Mouse (Mus musculus) neural tube, embryonic 13.5 days (tissue): ENCODE data around the gene Neurl1a. TPM values are rescaled to one million over a fixed set of nuclear protein-coding genes. Genes with fewer than 3 reads are reported as not detected.

Experiments used
- ATAC-seq: fragments of 200-750 bp; cut with Nextera tagmentation; 2 replicates; pipeline ENCODE4 v1.8.0; 2017; ENCODE audit warnings: low read depth, mild to moderate bottlenecking, moderate TSS enrichment, moderate library complexity
- H3K27ac ChIP-seq: fragments of 300-500 bp; sonication (generic); replicated peaks from 2 replicates; pipeline ENCODE4 v1.5.1; 2015; ENCODE audit warnings: moderate library complexity, mild to moderate bottlenecking, inconsistent platforms
- H3K27me3 ChIP-seq: fragments of 300-500 bp; sonication (generic); 2 replicates; pipeline ENCODE4 v1.6.1; 2015; ENCODE audit warnings: mild to moderate bottlenecking, inconsistent platforms
- H3K36me3 ChIP-seq: fragments of 300-500 bp; sonication (generic); 2 replicates; pipeline ENCODE4 v1.6.1; 2015; ENCODE audit warnings: mild to moderate bottlenecking, inconsistent platforms
- H3K4me1 ChIP-seq: fragments of 300-500 bp; sonication (generic); replicated peaks from 2 replicates; pipeline ENCODE4 v1.6.1; 2015; ENCODE audit warnings: inconsistent platforms
- H3K4me2 ChIP-seq: fragments of 300-500 bp; sonication (generic); 2 replicates; pipeline ENCODE4 v1.6.1; 2015; ENCODE audit warnings: inconsistent platforms, mild to moderate bottlenecking, moderate library complexity
- H3K4me3 ChIP-seq: fragments of 300-500 bp; sonication (generic); 2 replicates; pipeline ENCODE4 v1.5.1; 2015; ENCODE audit warnings: mild to moderate bottlenecking, inconsistent platforms
- H3K9ac ChIP-seq: fragments of 300-500 bp; sonication (generic); 2 replicates; pipeline ENCODE4 v1.6.1; 2015; ENCODE audit warnings: moderate library complexity, mild to moderate bottlenecking, inconsistent platforms
- H3K9me3 ChIP-seq: fragments of 300-500 bp; sonication (generic); 2 replicates; pipeline ENCODE4 v1.6.1; 2016; ENCODE audit warnings: inconsistent platforms
- WGBS: fragments of 180-500 bp; shearing (Covaris S2); methylation state at CpG from one replicate; pipeline ENCODE4 v1.1.7; 2015; 5-methylcytosine and 5-hydroxymethylcytosine counted together
- microRNA-seq: library from miRNA; unstranded; fragments of <30 nt; microRNA quantifications from one replicate; pipeline ENCODE4, GENCODE M21; 2016
- polyA plus RNA-seq: library from polyadenylated mRNA; unstranded; fragments of >200 nt; fragmentation: Nextera tagmentation; extraction: Ambion mirVana; gene quantifications from 2 replicates; pipeline ENCODE4 v1.2.1, GENCODE M21; 2015

Gene Neurl1a
- polyA plus RNA-seq, 1 experiment from 2014 or later = 7.6 TPM

DNA sequence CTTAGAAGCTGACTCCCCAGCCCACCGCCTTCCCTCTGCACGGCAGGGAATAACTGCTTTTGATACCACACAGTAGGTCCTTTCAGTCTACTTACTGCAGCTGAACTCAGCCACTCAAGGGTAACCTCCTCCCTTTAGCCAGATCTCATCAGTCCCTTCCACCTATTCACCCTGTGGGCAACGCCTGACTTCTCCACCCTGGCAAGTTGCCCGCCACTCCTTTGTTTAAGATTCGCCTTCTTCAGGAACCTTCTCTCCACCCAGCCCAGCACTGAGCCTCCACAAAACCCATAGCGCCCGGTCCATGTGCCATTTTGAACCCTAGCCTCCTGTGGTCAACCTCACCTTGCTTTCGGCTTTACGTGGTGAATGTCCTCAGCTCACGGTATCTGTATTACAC is 124.5 kb downstream of the Neurl1a start:
- Histone ChIP-seq H3K36me3 (no peaks in the 10 kb centered on the region), H3K27me3 (no peaks in the 10 kb centered on the region), H3K27ac (no peak overlapping the region), H3K9me3 (no peaks in the 10 kb centered on the region), H3K4me3 (no peak overlapping the region), H3K4me2 (no peak overlapping the region), H3K4me1 (peaks cover 47% of the 10 kb centered on the region), H3K9ac (no peak overlapping the region)
- no peak for ATAC-seq
- 88% methylated on average over 10 of the region's 10 CpGs for WGBS

DNA sequence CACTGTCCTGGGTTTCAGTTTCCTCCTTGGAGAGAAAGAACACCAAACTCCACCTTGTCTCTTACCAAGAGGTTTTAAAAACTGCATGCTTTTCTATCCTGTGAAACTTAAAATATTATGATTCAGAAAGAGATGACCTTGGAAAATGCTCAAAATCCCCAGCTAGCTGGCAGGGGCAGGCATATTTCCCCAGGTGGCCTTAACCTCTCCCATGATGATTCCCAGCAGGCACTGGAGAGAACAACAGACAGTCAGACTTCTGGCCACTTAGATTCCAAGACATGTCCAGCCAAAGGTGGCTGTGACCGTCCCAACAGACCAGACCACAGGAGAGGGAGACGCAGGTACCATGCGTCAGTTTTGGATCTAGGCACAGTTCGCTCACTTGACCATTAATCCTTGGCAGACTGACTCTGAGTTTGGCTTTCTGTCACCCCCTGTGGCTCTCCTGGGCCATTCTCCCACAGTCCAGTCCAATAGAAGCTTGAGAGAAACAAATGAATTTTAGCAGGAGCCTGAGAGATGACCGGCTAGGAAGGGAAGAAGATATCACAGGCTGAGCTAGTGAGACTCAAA is 125.6 kb downstream of the Neurl1a start:
- no peak for ATAC-seq
- WGBS = 86% methylated on average over 5 of the region's 5 CpGs
- Histone ChIP-seq H3K27me3 (no peaks in the 10 kb centered on the region), H3K4me2 (no peak overlapping the region), H3K9me3 (no peaks in the 10 kb centered on the region), H3K36me3 (no peaks in the 10 kb centered on the region), H3K9ac (no peak overlapping the region), H3K27ac (no peak overlapping the region), H3K4me3 (no peak overlapping the region), H3K4me1 (peaks cover 36% of the 10 kb centered on the region)

DNA sequence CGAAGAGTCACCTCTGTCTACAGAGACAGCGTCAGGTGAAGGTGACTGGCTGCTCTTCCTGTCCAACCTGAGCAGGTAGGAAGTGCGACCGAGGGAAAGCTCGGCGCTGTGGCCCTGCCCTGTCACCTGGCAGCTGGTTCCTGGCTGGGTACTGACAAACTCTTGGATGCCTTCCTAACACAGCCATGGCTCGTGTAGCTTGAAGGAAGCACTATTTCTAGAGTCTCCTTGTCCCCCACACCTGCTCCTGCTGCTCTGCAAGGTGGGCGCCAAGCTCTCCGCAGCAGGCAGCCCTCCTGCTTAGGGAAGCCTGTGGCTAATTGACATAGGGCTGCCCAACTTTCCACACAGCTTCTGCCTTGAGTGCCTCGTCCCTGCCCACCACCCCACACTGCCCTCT is 126.8 kb downstream of the Neurl1a start:
- Histone ChIP-seq H3K9me3 (no peaks in the 10 kb centered on the region), H3K4me2 (no peak overlapping the region), H3K27me3 (no peaks in the 10 kb centered on the region), H3K4me3 (no peak overlapping the region), H3K9ac (no peak overlapping the region), H3K4me1 (peaks cover 30% of the 10 kb centered on the region), H3K36me3 (no peaks in the 10 kb centered on the region), H3K27ac (no peak overlapping the region)
- WGBS = 92% methylated on average over 10 of the region's 10 CpGs
- no peak for ATAC-seq

DNA sequence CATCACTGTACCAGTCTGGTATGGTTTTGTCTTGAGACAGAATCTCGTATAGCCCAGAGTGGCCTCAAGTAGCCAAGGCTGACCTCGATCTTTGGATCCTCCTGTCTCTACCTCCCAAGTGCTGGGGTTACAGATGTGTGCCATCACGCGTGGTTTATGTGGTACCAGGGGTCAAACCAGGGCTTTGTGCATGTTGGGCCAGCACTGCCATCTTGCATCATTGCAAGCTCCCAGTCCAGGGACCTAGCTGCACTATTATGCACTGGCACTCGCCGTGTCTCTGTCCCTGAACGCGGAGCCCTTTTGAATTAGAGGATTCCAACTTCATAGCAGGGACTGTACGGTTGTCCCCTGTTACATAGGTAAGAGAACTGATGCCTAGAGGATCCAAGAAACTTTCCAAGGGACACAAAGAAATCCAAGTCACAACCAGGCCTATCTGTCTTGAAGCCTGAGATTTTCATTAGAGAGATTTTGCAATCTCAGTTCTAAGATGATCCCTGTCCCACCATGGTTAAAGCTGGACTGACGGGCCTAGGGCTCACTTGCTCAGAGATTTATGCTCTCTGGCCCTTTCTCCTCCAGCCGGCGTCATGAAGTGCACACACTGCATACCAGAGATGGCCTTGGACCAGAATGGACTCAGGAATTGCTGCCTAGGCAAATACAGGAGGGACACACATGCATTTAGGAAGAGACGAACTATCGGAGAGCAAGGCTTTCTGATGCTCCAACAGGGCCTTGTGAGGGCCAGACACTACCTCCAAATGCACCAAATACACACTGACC is 127.7 kb downstream of the Neurl1a start:
- Histone ChIP-seq H3K4me3 (no peak overlapping the region), H3K4me2 (no peak overlapping the region), H3K4me1 (peaks cover 24% of the 10 kb centered on the region), H3K9ac (no peak overlapping the region), H3K27ac (no peak overlapping the region), H3K27me3 (no peaks in the 10 kb centered on the region), H3K9me3 (no peaks in the 10 kb centered on the region), H3K36me3 (no peaks in the 10 kb centered on the region)
- WGBS = 84% methylated on average over 14 of the region's 14 CpGs
- no peak for ATAC-seq

DNA sequence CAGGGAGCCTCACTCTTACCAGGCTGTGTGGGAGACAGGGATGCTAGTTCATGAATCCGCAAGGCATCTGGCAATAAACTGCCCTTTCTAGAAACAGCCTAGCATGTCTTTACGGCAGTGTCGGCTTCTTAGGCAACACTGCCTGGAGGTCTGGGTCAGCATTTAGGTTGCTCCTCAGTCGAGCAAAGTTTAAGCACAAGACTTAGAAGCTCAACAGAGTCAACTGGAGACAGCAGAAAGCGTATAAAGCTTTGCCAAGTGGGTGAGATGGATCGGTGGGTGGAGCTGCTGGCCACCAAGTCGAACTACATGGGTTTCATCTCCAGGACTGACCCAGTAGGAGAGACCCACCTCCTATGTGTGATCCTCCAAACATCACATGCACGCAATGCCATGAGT is 128.3 kb downstream of the Neurl1a start:
- H3K4me1 ChIP-seq = peaks cover 19% of the 10 kb centered on the region
- no peaks in the 10 kb centered on the region for H3K36me3 ChIP-seq
- ATAC-seq = no peak
- no peaks in the 10 kb centered on the region for H3K27me3 ChIP-seq
- no peaks in the 10 kb centered on the region for H3K9me3 ChIP-seq
- WGBS = 93% methylated on average over 8 of the region's 8 CpGs
- no peak overlapping the region for H3K9ac ChIP-seq
- H3K4me2 ChIP-seq = no peak overlapping the region
- no peak overlapping the region for H3K27ac ChIP-seq
- no peak overlapping the region for H3K4me3 ChIP-seq

Small RNAs within 50 kb of the gene (microRNA-seq; reads per million reads assigned to microRNA genes)
- not detected for gene Mir6995

Other genes starting within 250 kb of the Neurl1a start
- 680 and 687 TPM in 2 replicates for gene Ina, start 164.1 kb upstream of the Neurl1a start, polyA plus RNA-seq
- gene Nt5c2, start 163.7 kb upstream of the Neurl1a start, polyA plus RNA-seq = 81.7 and 85.0 TPM in 2 replicates
- 26.9 and 29.1 TPM in 2 replicates for gene Pcgf6, start 127.9 kb upstream of the Neurl1a start, polyA plus RNA-seq
- 6.8 and 7.2 TPM in 2 replicates for gene Taf5, start 111.1 kb upstream of the Neurl1a start, polyA plus RNA-seq
- gene Usmg5, start 88.2 kb upstream of the Neurl1a start, polyA plus RNA-seq = 1,573 and 1,642 TPM in 2 replicates
- 5.1 and 5.7 TPM in 2 replicates for gene Pdcd11, start 88.1 kb upstream of the Neurl1a start, polyA plus RNA-seq
- gene Calhm2, start 40.5 kb upstream of the Neurl1a start, polyA plus RNA-seq = 1.6 and 1.9 TPM in 2 replicates
- gene Calhm1, start 34.6 kb upstream of the Neurl1a start, polyA plus RNA-seq = not detected in 2 replicates
- gene Calhm3, start 21.1 kb upstream of the Neurl1a start, polyA plus RNA-seq = not detected in 2 replicates